Mouse (Mus musculus) hematopoietic stem cell, adult 5-6 weeks (primary cell): Measurements from ENCODE around the gene Eid3. TPM values are rescaled to one million over a fixed set of nuclear protein-coding genes. Genes with fewer than 3 reads are reported as not detected.

Experiments
- ATAC-seq, 2 experiments: fragments of 125-278 bp in 1 of 2; replicated peaks in 1 of 2; 2 replicates each; pipeline ENCODE4 v1.8.0; 2016 to 2017; ENCODE audit warnings: inconsistent platforms in 2 of 2, mild to moderate bottlenecking in 2 of 2, moderate number of reproducible peaks in 2 of 2, low read depth in 1 of 2, moderate TSS enrichment in 1 of 2; ENCODE audit not compliant: low FRiP score in 2 of 2, poor library complexity in 2 of 2, severe bottlenecking in 2 of 2, insufficient read depth in 1 of 2, low TSS enrichment in 1 of 2
- total RNA-seq: library from RNA; stranded (forward); fragments of 172-1452, 232-1000 nt; gene quantifications from 2 replicates; pipeline ENCODE4 v1.2.3, GENCODE M21; 2017

The Eid3 gene
- 8.5 and 21.6 TPM in 2 replicates for total RNA-seq

DNA sequence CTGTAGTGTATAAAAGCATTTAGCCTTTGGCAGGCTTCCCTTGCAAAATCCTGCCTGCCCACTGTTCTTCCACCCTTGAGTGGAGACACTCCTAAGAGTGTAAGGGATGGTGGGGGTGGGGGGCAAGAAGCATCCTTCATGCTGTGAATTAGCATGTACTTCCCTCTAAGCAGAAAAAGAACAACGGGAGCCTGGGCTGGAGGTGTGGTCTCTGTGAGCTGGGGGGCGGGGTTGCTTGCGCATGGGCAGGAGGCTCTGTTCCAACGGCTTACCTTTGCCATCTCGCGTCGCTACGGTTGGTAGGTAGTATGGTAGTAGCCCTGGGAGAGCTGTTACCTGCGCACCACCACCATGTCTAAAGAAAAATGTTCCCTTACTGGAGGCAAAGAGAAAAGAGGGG, at the start of gene Eid3:
Eid3 (plus strand) TSS at position 271 of the 400 bp plus-strand sequence.
- peak; percentile 66 to 83 for ATAC-seq

DNA sequence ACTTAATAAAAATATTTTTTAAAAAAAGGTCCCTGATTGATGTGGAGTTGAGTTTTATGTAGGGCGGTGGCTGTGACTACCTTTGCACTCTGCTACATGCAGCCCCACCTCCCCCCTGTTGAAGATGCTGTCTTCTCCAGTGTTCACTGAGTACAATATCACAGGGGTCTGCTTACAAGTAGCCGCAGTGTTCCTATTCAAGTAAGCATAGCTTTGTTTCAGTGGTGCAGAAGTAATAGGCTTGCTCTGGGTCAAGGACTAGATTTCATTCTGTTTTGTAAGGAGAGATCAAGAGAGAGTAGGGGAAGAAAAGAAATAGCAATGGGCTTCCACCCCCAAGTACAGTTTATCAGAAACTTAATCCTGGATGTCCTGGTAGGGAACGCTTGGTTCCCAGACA, 48.9 kb upstream of the Eid3 start:
- no peak for ATAC-seq

DNA sequence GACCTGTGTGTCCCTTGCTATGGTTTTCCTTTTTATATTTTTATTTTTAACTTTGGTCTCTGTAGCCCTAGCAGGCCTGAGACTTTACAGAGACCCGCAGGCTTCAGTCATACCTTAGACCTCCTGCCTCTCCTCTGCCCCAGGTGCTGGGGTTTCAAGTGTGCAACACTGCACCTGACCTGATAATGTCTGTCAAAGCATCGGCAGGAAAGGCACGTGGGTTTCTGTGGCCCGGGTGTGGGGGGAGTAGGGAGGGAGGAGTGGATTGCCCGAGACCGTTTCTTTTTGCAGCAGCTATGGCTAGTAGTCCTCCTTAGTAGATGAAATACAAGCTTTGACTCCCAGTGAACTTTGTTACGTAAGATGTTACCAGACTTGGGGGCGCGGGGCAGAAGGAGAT, 48.5 kb upstream of the Eid3 start:
- ATAC-seq = no peak

DNA sequence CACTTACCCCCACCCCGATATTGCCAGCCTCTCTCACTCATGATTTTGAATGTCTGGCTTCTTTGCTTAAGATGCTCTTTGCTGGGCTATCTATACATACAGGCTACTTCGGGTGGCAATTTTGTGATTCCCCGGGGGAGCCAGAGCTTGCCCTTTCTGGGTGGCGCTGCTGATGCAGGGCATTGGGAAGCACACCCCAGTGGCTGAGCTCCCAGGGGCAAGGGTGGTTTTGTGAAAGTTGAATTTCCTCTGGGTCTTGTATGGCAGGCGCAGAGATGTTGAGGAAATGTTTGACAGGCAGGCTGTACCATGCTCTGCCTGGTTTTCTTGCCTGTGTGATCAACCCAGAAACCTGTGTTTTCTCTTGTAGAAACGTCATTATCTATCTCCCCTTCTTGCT, 47.8 kb upstream of the Eid3 start:
- no peak for ATAC-seq

DNA sequence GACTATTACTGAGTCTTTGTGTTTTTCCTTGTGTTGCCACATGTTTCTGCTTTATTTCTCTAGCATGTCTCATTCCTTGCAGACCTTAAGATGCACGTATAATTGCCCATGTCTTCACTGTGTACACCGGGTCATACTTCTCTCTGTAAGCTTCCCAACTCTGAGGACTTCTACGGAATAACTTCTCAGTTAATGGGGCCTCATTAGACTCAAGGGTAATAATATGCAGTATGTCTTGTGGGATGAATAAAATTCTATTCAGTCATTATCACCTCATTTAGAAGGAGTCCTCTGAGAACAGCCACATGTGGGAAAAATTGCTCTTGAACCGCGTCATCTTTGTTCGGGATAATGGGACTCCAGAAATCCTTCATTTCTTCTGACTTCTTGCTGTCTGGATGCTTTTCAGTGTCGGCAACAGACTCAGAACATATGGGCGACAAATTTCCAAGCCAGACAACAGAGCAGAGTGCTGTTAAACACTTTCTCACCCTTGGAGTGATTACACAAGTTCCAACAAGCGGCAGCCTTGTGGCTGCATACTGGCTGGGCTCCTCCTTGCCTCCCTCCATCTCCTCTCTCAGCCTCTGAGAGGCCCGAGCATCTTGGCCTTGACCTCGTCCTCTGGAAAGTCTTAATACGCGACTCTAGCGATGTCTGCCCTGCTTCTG, 43.2 kb upstream of the Eid3 start:
- no peak for ATAC-seq

DNA sequence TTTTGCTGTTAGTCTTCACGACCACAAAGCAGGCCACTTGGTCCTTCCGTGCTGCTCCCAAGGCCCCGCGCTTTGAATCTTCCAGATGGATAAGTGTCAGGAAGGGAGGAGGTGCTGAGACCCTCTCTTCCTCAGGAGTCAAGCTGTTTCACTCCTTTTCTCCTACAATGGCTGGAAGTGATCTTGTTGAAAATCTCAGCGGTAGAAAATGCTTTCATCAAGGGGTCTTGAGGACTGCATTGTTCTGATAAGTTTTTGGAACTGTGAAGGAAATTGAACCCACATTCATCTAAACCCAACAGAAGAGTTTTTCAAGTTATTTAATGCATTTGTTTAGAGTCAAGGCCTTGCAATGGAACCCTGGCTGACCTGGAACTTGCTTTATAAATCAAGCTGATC, 42.6 kb upstream of the Eid3 start:
- ATAC-seq = no peak

DNA sequence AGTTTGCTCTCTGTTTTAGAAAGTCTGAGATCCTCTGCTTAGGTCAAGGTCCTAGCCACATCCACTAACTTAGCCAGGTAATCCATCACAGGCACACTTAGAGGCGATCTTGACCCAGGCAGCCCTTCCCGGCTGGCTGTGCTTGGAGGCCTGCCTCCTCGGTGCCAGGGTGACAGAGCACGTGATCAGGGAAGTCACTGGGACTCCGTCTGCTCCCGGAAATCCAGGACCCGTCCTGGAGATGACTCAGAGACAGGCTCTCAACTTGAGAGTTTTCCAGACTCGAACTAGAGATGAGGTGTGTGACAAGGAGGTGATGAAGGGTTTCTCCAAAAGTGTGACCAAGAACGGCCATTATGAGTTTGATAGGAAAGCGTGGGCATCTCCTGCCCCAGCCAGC, 41.9 kb upstream of the Eid3 start:
- no peak for ATAC-seq

DNA sequence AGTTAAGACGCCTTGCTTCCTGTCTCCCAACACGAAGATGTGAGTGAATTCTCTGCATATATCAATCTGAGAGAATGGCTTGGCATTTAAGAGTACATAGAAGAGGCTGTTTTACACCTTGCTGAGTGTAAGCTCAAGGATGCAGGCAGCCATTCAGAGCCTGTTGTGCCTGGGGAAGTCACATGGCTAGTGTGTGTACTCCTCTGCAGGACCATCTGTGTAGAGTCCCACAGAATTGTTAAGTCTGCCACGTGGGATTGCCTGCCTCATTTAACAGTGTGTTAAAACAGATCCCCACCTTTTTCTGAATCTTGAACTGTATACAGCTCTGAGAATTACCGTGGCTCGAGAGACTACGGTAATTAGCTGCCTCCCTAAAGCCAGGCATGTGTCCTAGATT, 39.9 kb upstream of the Eid3 start:
- no peak for ATAC-seq

DNA sequence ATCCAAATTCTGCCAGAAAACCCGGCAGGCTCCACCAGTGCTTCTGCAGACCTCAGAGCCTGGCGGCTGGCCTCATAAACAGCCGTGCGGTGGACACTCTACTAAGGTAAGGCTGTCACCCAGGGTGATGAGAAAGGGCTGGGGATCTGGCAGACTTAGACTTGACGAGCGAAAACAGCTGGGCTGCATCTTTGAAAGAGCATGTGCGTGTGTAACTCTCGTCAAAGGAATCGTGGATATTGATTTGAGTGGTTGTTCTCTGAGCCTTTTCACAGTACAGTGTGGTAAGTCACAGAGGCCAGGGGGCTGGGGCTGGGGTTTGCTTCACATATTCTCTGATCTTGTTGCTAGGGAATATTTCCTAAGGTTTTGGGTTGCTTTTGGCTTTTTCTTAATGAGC, 32.5 kb upstream of the Eid3 start, which contains the start of gene Txnrd1:
Txnrd1 (plus strand) TSS at position 26 of the 400 bp plus-strand sequence.
- no peak for ATAC-seq

DNA sequence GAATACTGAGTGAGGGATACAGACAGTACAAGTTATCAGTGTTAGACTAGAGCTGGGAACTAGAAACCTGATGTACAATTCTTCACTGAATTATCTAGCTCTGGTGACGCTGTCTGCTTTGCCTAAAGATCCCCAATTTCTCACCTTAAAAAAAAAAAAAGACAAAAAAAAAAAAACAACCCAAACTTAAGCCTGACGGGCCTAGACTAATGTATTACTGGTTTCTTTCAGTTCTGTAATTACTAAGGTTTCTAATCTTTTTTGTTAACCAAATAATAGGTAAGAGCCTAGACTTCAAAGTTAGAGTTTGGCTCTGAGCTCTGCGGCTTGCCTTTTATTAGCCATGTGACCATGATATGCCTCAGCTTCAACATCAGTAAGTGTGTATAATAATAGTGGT, 30.5 kb upstream of the Eid3 start:
- ATAC-seq = no peak

DNA sequence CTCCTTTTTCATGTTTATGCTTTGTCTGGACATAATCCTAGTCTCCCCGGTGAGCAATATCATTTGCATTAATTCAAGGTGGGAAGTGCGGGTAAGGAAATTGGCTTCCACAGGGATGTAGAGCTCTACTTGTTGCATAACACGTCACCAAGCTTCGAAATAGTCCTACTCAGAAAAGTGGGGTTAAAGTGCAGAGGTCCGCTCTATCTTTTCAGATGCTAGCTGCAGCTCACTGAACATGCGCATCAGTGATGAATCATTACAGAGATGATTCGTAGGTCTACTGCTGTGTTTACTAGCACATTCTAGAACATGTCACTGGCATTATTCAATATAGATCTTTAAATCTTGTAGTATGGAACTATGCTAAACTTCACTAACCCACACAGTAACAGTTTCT, 28.0 kb upstream of the Eid3 start:
- ATAC-seq = no peak

DNA sequence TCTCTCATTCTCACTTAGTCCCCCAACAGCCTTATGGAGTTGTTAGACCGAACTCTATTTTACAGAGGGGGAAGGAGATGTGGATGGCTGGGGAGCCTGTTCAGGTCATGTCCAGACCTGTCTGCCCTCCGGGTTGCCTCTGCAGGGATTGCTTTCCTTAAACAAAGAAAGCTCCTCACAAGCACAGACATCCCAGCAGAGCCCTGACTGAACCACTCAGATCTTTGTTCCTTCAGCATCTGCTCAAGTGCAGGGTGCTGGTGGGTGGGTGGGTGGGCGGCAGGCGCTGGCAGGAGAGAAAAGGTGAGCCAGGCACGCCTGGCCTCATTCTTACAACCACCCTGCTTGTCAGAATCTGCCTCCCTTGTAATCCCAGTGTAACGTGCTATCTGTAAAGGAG, 22.3 kb upstream of the Eid3 start:
- no peak for ATAC-seq

DNA sequence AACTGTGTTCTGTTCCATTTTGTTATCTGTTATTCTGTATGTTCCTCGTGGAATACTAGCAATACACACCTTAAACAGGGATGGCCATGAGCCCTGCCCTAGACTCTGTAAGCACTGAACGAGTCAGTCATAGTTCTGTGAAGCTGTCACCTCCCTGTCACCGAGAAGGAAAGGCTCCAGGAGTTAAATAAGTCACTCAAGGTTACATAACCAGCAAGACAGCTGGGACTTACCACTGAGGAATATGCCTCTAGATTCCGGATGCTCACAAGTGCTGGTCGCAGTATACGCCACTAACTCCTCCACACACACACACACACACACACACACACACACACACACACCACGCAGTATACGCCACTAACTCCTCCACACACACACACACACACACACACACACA, 21.7 kb upstream of the Eid3 start:
- ATAC-seq = no peak

DNA sequence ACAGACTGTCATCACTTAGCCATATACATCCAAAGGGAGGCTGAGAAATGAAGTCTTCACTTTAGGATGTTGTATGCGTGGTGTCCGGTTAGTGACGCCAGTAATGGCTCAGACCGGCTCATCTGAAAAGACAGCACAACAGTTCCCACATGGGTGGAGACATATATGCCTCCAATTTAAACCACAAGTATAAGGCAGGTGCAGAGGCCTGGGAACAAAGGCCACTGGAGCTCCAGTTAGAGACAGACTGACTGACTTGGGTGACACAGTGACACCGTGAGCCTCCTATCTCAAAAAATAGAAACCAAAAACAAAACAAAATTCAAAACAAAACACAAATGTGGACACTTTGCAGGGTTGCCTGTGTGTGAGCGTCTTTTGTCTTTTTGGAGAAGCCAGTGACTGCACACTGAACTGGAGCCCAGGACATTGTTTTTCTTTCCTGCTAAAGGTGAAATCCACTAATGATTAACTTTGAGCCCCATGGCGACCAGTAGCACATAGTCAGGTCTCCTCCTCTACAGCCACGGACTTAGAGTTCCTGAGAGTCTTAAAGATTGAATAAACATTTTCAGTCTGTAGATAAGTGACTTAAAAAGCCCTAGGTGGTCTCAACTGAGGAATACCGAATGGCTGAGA, 18.5 kb upstream of the Eid3 start:
- no peak for ATAC-seq

DNA sequence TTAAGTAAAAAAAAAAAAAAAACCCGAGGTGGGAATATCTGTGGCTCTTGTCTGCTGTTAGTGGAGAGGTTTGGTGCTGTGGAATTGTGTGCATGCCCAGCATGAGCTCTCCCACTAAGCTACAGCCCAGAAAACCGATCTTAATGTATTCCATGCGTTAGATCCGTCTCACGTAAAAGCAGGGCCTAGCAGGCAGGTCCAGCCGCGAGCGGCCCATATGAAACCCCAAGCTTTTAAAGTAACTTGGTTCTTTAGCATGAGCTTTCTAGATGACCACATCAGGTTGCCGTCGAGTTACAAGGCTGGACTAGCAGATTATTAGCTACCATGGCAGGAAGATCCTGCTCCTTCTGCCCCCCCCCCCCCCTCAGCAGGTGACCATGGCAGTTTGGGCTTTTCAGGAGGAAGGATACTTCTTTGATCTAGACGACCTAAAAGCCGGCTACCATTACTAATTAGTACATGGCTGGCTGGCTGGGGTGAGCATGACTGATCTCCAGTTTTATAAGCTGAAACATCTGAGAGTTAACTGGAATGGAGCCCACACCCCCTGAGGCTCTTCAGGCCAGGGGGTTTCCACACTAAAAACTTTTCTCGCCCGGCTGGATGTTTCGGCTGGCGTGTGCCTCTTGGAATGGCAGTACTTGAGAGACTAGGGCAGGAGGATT, 16.6 kb upstream of the Eid3 start:
- no peak for ATAC-seq

DNA sequence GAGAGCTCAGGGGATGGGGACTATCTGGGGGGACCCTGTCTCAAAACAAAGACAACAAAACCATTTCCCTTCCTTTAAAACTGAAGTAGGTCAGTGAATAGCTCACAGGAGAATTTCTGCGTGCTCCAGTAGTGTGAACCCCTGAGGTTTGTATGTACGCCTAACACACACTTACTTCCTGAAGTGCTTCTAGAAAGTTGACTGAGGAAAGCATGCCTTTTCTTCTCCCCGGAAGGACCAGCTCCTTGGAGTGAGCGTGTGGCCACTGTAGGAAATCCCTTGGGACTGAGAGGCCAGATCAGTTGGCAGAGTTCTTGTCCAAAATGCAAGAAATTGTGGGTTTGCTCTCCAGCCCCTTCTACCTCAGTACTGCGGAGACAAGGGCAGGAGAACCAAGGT, 16.1 kb upstream of the Eid3 start:
- ATAC-seq = no peak

DNA sequence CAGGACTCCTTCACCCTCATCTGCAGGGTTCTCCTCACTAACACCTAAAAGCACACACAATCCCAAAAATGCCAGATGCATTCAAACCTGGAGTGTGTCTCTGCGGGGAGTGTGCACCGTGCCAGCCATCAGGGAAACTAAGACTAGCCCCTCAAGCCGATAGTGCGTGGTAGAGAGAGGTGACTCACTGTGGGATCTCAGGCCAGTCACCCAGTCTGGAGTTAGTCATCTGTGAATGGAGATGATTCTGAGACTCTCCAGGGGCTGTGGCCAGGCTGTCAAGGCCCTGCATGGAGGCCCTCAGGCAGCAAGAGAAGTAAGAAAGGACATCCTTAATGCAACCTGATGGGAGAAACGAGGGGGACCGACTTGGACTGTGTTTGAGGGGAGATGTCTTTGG, 14.7 kb upstream of the Eid3 start:
- ATAC-seq = no peak

DNA sequence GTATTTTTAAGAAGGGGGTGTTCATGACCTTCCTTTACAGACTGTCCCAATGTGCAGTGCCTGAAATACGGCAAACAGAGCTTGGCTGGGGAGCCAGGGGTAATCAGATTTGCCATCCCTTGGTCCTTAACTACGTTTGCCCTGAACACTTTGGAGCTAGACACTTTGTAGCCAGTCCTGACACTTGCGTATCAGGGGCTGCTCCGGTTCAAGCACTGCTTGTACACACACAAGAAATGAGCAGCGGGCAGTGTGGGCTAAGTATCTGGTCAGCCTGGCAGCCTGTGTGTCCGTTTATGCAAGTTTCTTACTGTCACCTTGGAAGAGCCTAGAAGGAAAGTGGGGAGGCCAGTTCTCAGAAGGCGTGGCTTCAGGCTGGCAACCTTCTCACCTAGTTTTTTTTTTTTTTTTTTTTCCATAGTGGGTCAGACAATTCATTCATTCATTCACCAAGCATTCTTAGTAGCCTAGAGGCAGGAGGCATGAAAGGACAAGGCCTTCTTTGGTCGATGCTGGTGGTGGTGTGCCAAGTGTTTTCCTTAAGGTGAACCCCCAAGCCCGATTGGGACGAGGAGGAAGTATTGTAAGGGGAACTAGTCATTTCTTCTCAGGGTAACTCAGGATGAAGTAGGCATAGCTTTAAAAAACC, 8.3 kb upstream of the Eid3 start:
- ATAC-seq = no peak
